Mouse (Mus musculus): ENCODE measurements around the gene Pdpk1.

DNA sequence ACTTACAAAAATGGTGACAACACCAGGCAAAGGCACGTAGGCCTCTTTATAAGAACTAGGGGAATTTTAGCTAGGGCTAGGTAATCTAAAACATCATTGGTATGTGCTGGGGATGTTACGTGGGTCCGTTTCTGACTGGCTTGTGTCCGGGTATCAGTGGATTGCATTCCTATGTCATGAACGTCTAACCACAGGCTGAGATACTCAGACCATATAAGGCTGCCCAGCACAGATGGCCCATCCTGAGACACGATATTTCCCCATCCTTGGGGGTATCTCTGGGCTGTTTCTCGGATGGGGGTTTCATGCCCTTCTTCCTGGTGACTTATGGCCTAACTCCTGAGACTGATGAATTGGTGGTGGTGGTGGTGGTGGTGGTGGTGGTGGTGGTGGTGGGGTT, 115.6 kb downstream of the Pdpk1 start:
- no peak for TF ChIP-seq CTCF (IDR thresholded peaks at IDR 0.05)
- no peak for TF ChIP-seq EP300 (IDR thresholded peaks at IDR 0.05)
